Mouse (Mus musculus) stomach, postnatal 0 days (tissue): Measurements from ENCODE around the gene Timp3.

Experiments
- CTCF ChIP-seq: IDR thresholded peaks from 2 replicates; pipeline ENCODE4 v1.5.1; 2016; ENCODE audit warnings: antibody characterized with exemption, low read depth, mild to moderate bottlenecking, moderate library complexity
- EP300 ChIP-seq: optimal IDR thresholded peaks from 2 replicates; pipeline ENCODE3; 2016; ENCODE audit warnings: antibody characterized with exemption

- TF ChIP-seq CTCF = no peak
- no peak for TF ChIP-seq EP300
Observed at GRCm38 (mm10) chr10:86339121-86339520, 38.9 kb downstream of the Timp3 start.
